Mouse (Mus musculus) cerebellum, adult 2 months (tissue): ENCODE data around the gene Gstp1. TPM values are rescaled to one million over a fixed set of nuclear protein-coding genes. Genes with fewer than 3 reads are reported as not detected.

ENCODE experiments used
- DNase-seq, 2 experiments: peaks; one replicate each; pipeline ENCODE4 v3.0.0; 2021
- H3K27ac ChIP-seq: fragments of 200-500 bp; 2 replicates; pipeline ENCODE4 v1.5.1; 2012; ENCODE audit warnings: low read length, control low read depth, inconsistent platforms; ENCODE audit not compliant: insufficient read depth
- H3K27me3 ChIP-seq: fragments of 200-500 bp; 2 replicates; pipeline ENCODE4 v1.6.1; 2012; ENCODE audit warnings: inconsistent platforms, mild to moderate bottlenecking, low read length, moderate library complexity; ENCODE audit not compliant: control insufficient read depth, insufficient read depth
- H3K4me1 ChIP-seq: fragments of 200-500 bp; 2 replicates; pipeline ENCODE4 v1.6.1; 2011; ENCODE audit warnings: low read length; ENCODE audit not compliant: control insufficient read depth, insufficient read depth
- H3K4me3 ChIP-seq: fragments of 200-500 bp; replicated peaks from 2 replicates; pipeline ENCODE3; 2011; ENCODE audit warnings: mild to moderate bottlenecking, low read depth, low read length, control low read depth; ENCODE audit not compliant: insufficient read depth
- CTCF ChIP-seq: fragments of 200-500 bp; IDR thresholded peaks from 2 replicates; pipeline ENCODE4 v1.5.1; 2011; ENCODE audit warnings: low read depth, mild to moderate bottlenecking, control low read depth, low read length, moderate library complexity, borderline replicate concordance; ENCODE audit not compliant: insufficient read depth
- POLR2A ChIP-seq: fragments of 200-500 bp; IDR thresholded peaks from 2 replicates; pipeline ENCODE4 v1.6.1; 2011; ENCODE audit warnings: low read length, control low read depth, borderline replicate concordance; ENCODE audit not compliant: insufficient read depth
- WGBS: fragments of 180-500 bp; shearing (Covaris S2); methylation state at CpG from one replicate; pipeline ENCODE4 v1.1.7; 2018; 5-methylcytosine and 5-hydroxymethylcytosine counted together
- polyA plus RNA-seq: library from polyadenylated mRNA; depleted of rRNA; stranded (reverse); fragments of >200 nt; gene quantifications from 2 replicates; pipeline ENCODE4 v1.2.3, GENCODE M21; 2012

Gstp1 gene
- polyA plus RNA-seq, 1 experiment = 561 TPM

- Histone ChIP-seq H3K4me3 (peak overlapping the region; percentile 52), H3K27ac (peak overlapping the region; percentile 71), H3K4me1 (peaks cover 9% of the 10 kb centered on the region; the same call in 1 of the 2 replicates), H3K27me3 (no peaks in the 10 kb centered on the region)
- 15% methylated on average over 17 of the region's 17 CpGs for WGBS
- no peak for DNase-seq
- TF ChIP-seq POLR2A (no peak), CTCF (no peak)
These were observed 36.7 kb downstream of the Gstp1 start for GRCm38 (mm10) chr19:4000949-4001525.

- Histone ChIP-seq H3K4me3 (peak within 1 kb of the TSS; percentile 52), H3K27me3 (no peaks in the 10 kb centered on the region), H3K27ac (peak within 1 kb of the TSS; percentile 71), H3K4me1 (peaks cover 9% of the 10 kb centered on the region; the same call in 1 of the 2 replicates)
- under 1% methylated on average over 64 of the region's 64 CpGs for WGBS
- DNase-seq = peak; percentile 97 to 98
- TF ChIP-seq CTCF (peak; percentile 70; the same call in 1 of the 2 replicates), POLR2A (peak; percentile 94)
These were observed 37.5 kb downstream of the Gstp1 start, which contains the start of the genes Nudt8 and Gm49405 for GRCm38 (mm10) chr19:4000119-4000900. TSS of gene Nudt8 (plus strand) at chr19:4000580. TSS of gene Gm49405 (plus strand) at chr19:4000626.

- Histone ChIP-seq H3K27me3 (no peaks in the 10 kb centered on the region), H3K4me1 (peaks cover 9% of the 10 kb centered on the region; the same call in 1 of the 2 replicates), H3K27ac (no peak overlapping the region), H3K4me3 (no peak overlapping the region)
- WGBS = 71% methylated on average over 9 of the region's 9 CpGs
- TF ChIP-seq POLR2A (no peak), CTCF (no peak)
- DNase-seq = no peak
These were observed 38.6 kb downstream of the Gstp1 start for GRCm38 (mm10) chr19:3999121-3999730.

GRCm38 (mm10) chr19:3998335-3998734, 39.5 kb downstream of the Gstp1 start:
- no peak for DNase-seq
- no peaks in the 10 kb centered on the region for H3K27me3 ChIP-seq
- H3K27ac ChIP-seq = no peak overlapping the region
- peaks cover 9% of the 10 kb centered on the region; the same call in 1 of the 2 replicates for H3K4me1 ChIP-seq
- 80% methylated on average over 8 of the region's 8 CpGs for WGBS
- H3K4me3 ChIP-seq = no peak overlapping the region
- TF ChIP-seq CTCF = no peak
- TF ChIP-seq POLR2A = no peak

- 41% methylated on average over 8 of the region's 8 CpGs for WGBS
- Histone ChIP-seq H3K27ac (no peak overlapping the region), H3K4me1 (peaks cover 9% of the 10 kb centered on the region; the same call in 1 of the 2 replicates), H3K4me3 (no peak overlapping the region), H3K27me3 (no peaks in the 10 kb centered on the region)
- no peak for TF ChIP-seq POLR2A
- no peak for TF ChIP-seq CTCF
- DNase-seq = no peak
These were observed 40.6 kb downstream of the Gstp1 start for GRCm38 (mm10) chr19:3997231-3997630.

- no peak for DNase-seq
- 76% methylated on average over 8 of the region's 8 CpGs for WGBS
- Histone ChIP-seq H3K27ac (no peak overlapping the region), H3K4me3 (no peak overlapping the region), H3K27me3 (no peaks in the 10 kb centered on the region), H3K4me1 (peaks cover 9% of the 10 kb centered on the region; the same call in 1 of the 2 replicates)
- TF ChIP-seq CTCF (no peak), POLR2A (no peak)
These were observed 41.0 kb downstream of the Gstp1 start for GRCm38 (mm10) chr19:3996747-3997146.

GRCm38 (mm10) chr19:3996106-3996505, 41.7 kb downstream of the Gstp1 start:
- TF ChIP-seq CTCF = no peak
- no peak for TF ChIP-seq POLR2A
- 76% methylated on average over 7 of the region's 7 CpGs for WGBS
- Histone ChIP-seq H3K27me3 (no peaks in the 10 kb centered on the region), H3K27ac (no peak overlapping the region), H3K4me3 (no peak overlapping the region), H3K4me1 (peaks cover 3% of the 10 kb centered on the region; the same call in 1 of the 2 replicates)
- no peak for DNase-seq
